Mouse (Mus musculus) forebrain, embryonic 11.5 days (tissue): ENCODE data around the gene Pan3. TPM values are rescaled to one million over a fixed set of nuclear protein-coding genes. Genes with fewer than 3 reads are reported as not detected.

ENCODE experiments used
- ATAC-seq: fragments of 200-750 bp; cut with Nextera tagmentation; replicated peaks from 2 replicates; pipeline ENCODE4 v1.8.0; 2017; ENCODE audit warnings: moderate TSS enrichment; ENCODE audit not compliant: low FRiP score
- DNase-seq: peaks from one replicate; pipeline ENCODE4 v3.0.0-alpha.2; 2017; ENCODE audit warnings: low spot score
- H3K27ac ChIP-seq: fragments of 300-500 bp; sonication (generic); 2 replicates; pipeline ENCODE4 v1.5.1; 2014; ENCODE audit warnings: low read depth, low read length
- H3K27me3 ChIP-seq: fragments of 300-500 bp; sonication (generic); 2 replicates; pipeline ENCODE4 v1.6.1; 2014; ENCODE audit warnings: mild to moderate bottlenecking, low read length, mixed read lengths; ENCODE audit not compliant: control insufficient read depth, insufficient read depth
- H3K36me3 ChIP-seq: fragments of 300-500 bp; sonication (generic); 2 replicates; pipeline ENCODE4 v1.6.1; 2014; ENCODE audit warnings: mild to moderate bottlenecking, low read length, moderate library complexity, mixed read lengths; ENCODE audit not compliant: control insufficient read depth, insufficient read depth
- H3K4me1 ChIP-seq: fragments of 300-500 bp; sonication (generic); replicated peaks from 2 replicates; pipeline ENCODE4 v1.6.1; 2014; ENCODE audit warnings: low read length, mixed read lengths; ENCODE audit not compliant: control insufficient read depth, insufficient read depth
- H3K4me2 ChIP-seq: fragments of 300-500 bp; sonication (generic); 2 replicates; pipeline ENCODE4 v1.6.1; 2014; ENCODE audit warnings: low read depth, mild to moderate bottlenecking, low read length, moderate library complexity, mixed read lengths; ENCODE audit not compliant: severe bottlenecking
- H3K4me3 ChIP-seq: fragments of 300-500 bp; sonication (generic); 2 replicates; pipeline ENCODE4 v1.5.1; 2014; ENCODE audit warnings: low read depth, low read length
- H3K9ac ChIP-seq: fragments of 300-500 bp; sonication (generic); 2 replicates; pipeline ENCODE4 v1.6.1; 2014; ENCODE audit warnings: low read length
- H3K9me3 ChIP-seq: fragments of 300-500 bp; sonication (generic); 2 replicates; pipeline ENCODE4 v1.6.1; 2016; ENCODE audit warnings: low read length, mixed read lengths; ENCODE audit not compliant: control insufficient read depth
- WGBS: fragments of 180-500 bp; shearing (Covaris S2); extraction: QIAGEN DNeasy Blood & Tissue Kit; methylation state at CpG from one replicate; pipeline ENCODE4 v1.1.7; 2014; 5-methylcytosine and 5-hydroxymethylcytosine counted together
- polyA plus RNA-seq: library from polyadenylated mRNA; unstranded; fragments of >200 nt; fragmentation: Nextera tagmentation; extraction: Ambion mirVana; gene quantifications from 2 replicates; pipeline ENCODE4 v1.2.1, GENCODE M21; 2014

The Pan3 gene
- polyA plus RNA-seq, 1 experiment from 2014 or later = 59.3 TPM

DNA sequence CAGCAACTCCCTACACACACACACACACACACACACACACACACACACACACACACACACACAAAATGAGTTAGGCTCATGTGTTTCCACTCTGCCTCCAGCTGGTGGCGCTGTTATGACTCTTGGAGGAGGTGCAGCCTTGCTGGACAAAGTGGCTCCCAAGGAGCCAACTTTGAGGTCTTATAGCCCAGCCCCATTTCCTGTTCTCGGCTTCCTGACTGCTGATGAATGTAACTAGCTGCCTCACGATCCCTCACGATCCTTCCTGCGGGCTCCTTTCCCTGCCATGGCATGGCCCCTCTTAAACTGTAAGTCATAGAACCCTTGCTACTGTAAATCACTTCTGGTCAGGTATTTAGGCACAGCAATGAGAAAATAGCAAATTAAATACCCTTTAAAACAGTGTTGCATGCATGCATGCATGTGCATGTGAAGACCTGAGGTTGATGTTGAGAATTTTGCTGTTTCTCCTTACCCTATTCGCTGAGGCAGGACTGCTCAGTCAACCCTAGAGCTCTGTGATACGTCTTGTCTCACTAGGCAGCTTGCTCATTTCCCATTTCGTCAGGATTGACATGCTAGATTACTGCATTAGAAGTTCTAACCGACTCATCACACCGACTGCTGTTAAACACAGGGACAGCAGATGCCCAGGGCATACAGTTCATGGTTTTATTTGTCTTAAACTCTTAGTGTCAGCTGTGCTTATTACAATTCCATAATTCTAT lies 11.4 kb upstream of the Pan3 start:
- ATAC-seq (no peak), DNase-seq (no peak)
- no peaks in the 10 kb centered on the region for H3K27me3 ChIP-seq
- no peak overlapping the region for H3K9ac ChIP-seq
- H3K9me3 ChIP-seq = no peaks in the 10 kb centered on the region
- H3K27ac ChIP-seq = no peak overlapping the region
- H3K4me3 ChIP-seq = no peak overlapping the region
- no peaks in the 10 kb centered on the region for H3K36me3 ChIP-seq
- 54% methylated on average over 10 of the region's 10 CpGs for WGBS
- H3K4me1 ChIP-seq = no peaks in the 10 kb centered on the region
- H3K4me2 ChIP-seq = no peak overlapping the region

DNA sequence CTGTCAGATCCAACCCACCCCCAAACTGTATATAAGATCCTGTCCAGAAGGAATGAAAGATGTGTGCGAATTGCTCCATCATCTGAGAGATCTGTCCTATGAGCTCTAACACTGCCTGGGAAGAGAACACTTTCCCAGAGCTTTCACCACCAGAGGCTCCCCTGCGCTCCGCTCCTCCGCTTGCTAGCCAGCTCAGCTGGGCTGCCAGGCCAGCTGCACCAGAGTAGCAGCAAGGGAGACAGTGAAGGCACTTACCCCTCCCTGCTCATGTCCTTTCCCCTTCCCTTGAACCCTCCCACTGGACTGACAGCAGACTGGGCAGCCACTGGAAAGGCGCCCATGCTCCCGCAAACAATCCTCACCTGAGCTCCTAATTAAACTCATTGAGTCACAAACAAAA lies 6.3 kb upstream of the Pan3 start:
- no peaks in the 10 kb centered on the region for H3K4me1 ChIP-seq
- H3K9ac ChIP-seq = no peak overlapping the region
- H3K4me3 ChIP-seq = no peak overlapping the region
- H3K27me3 ChIP-seq = no peaks in the 10 kb centered on the region
- no peaks in the 10 kb centered on the region for H3K36me3 ChIP-seq
- no peak for ATAC-seq
- H3K9me3 ChIP-seq = no peaks in the 10 kb centered on the region
- no peak overlapping the region for H3K4me2 ChIP-seq
- DNase-seq = no peak
- H3K27ac ChIP-seq = no peak overlapping the region
- 29% methylated on average over 6 of the region's 6 CpGs for WGBS

DNA sequence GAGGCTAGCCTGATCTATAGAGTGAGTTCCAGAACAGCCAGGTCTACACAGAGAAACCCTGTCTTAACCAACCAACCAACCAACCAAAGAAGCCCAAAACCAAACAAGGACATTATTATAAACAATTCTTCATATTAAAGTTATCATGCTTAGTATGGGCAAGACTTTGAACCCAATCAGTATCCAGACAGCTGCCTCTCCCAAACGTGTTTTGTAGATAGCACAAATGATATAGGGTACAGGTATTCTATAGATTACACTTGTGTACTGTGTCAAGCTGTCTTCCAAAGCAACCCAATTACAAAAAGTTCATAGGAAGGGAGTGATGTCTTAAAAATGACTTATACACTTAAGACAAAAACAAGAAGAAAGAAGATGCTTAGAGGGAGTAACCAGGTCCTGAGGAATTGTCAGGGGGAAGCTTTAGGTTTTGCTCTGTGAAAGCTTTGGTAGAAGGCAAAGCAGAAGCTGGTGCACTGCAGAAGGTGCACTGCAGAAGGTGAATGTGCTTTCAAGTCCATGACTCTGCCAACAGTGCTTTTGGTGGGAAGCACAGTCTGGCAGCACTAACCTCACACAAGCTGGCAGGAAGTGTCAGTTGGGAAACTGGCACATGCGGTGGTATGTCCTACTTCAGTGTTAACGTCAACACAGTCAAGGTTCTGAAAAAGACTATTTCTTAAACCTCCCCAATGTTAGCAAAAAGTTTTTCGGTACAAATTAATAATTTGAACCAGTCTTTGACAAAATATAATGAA lies 3.7 kb upstream of the Pan3 start:
- no peaks in the 10 kb centered on the region for H3K9me3 ChIP-seq
- H3K9ac ChIP-seq = no peak overlapping the region
- H3K4me1 ChIP-seq = no peaks in the 10 kb centered on the region; the same call in 1 of the 2 replicates
- no peak overlapping the region for H3K4me3 ChIP-seq
- no peaks in the 10 kb centered on the region for H3K27me3 ChIP-seq
- DNase-seq (no peak), ATAC-seq (no peak)
- H3K36me3 ChIP-seq = no peaks in the 10 kb centered on the region
- 82% methylated on average over 4 of the region's 4 CpGs for WGBS
- H3K27ac ChIP-seq = no peak overlapping the region
- no peak overlapping the region for H3K4me2 ChIP-seq

DNA sequence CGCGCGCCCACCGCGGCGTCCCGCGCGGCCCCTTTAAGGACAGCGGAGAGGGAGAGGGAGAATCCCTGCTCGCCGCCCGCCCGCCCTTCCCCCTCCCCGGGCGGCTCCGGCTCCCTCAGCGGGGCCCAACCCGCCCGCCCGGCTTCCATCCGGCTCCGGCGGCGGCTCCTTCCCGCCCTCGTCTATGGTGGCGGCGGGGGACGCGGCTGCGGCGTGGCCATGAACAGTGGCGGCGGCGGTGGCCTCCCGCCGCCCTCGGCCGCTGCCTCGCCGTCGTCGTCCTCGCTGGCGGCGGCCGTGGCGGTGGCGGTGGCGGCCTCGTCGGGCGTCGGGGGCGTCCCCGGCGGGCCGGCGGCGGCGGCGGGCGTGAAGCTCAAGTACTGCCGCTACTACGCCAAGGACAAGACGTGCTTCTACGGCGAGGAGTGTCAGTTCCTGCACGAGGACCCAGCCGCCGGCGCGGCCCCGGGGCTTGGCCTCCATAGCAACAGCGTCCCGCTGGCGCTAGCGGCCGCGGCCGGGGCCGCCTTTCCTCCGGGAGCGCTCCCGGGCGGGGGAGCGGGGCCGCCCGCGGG lies 487 bp downstream of the Pan3 start:
- H3K4me2 ChIP-seq = peak overlapping the region; percentile 77
- peak overlapping the region; percentile 93 for H3K9ac ChIP-seq
- peak overlapping the region; percentile 99 for H3K4me3 ChIP-seq
- no peaks in the 10 kb centered on the region for H3K27me3 ChIP-seq
- H3K36me3 ChIP-seq = no peaks in the 10 kb centered on the region
- 0% methylated on average over 36 of the region's 91 CpGs for WGBS
- peaks cover 3% of the 10 kb centered on the region; the same call in 1 of the 2 replicates for H3K4me1 ChIP-seq
- H3K27ac ChIP-seq = peak overlapping the region; percentile 97
- H3K9me3 ChIP-seq = no peaks in the 10 kb centered on the region
- no peak for DNase-seq
- ATAC-seq = peak; percentile 87

DNA sequence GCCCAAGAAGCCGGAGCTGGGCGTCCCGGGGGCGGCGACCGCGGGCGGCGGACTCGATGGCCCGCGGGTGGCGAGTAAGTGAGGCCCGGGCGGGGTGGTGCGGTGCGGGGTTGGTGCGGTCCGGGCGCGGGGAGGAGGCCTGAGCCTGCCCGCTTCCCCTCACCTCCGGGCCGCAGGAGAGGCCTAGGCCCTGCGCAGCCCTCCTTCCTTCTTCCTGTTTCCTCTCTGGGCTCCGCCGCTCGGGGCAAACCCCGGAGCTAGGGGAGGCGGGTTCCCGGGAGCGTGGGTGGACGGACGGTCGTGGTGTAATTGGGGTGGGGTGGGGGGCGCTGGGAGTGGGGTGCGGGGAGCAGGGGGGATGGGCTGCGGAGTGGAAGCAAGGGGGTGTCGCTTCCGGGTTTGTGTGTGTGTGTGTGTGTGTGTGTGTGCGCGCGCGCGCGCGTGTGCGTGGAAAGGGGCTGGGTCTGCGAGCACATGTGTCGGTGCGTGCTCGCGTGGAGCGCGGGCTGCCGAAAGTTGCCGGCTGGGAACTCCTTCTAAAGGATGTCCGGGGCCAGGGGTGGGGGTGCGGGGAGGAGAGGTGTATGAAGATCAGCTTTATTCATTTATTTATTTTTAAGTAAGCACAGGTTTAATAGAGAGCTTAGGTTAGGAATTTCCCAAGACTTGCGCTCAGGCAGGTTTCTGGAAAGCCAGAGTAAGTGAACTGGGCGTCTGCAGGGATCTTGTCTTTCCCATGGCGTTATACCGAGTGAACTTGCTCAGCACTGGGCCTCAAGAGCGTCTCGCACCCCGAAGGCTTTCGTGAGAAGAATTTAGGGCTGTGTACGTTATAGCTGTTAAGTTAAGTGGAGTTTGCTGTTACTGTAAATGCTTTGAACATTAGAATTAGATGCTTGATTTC lies 1.2 kb downstream of the Pan3 start:
- Histone ChIP-seq H3K27ac (peak overlapping the region; percentile 97), H3K9me3 (no peaks in the 10 kb centered on the region), H3K4me3 (peak overlapping the region; percentile 99), H3K27me3 (no peaks in the 10 kb centered on the region), H3K4me2 (peak overlapping the region; percentile 77), H3K36me3 (no peaks in the 10 kb centered on the region), H3K9ac (peak overlapping the region; percentile 93), H3K4me1 (peaks cover 3% of the 10 kb centered on the region; the same call in 1 of the 2 replicates)
- DNase-seq (peak; percentile 79), ATAC-seq (peak; percentile 65)
- 1% methylated on average over 49 of the region's 68 CpGs for WGBS

DNA sequence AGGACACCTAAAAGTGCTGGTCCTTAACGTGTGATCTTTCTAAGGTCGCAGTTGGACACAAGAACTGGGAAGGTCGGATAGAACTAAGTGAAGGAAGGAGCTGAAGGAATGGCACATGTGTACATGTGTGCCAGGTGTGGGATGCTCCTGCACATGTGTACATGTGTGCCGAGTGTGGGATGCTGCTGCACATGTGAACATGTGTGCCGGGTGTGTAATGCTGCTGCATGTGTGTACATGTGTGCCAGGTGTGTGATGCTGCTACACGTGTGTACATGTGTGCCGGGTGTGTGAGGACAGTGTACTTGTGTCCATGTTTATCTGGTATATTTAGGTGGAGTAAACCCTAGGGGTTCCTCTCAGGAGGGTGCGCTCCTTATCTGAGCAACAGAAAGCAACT lies 3.0 kb downstream of the Pan3 start:
- peaks cover 7% of the 10 kb centered on the region; the same call in 1 of the 2 replicates for H3K4me1 ChIP-seq
- H3K4me3 ChIP-seq = no peak overlapping the region

DNA sequence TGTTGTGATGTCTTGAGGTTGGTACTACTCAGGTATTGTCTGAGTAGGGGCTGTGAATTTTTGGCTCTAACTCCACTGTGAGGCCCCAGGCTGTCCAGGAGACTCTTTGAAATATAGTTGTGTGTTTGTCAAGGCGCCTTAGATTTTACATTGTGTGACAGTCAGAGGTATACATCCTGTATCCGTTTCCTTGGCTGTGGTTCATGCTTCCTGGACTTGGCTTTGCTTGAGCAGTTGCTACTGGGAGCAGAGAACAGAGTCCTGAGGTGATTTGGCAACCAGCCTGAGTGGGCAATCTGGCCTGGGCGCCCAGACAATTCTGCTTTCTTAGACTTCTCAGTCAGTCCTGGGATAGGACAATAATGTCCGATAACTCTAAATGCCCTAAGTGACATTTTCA lies 5.3 kb downstream of the Pan3 start:
- H3K27ac ChIP-seq = no peak overlapping the region; the same call in 1 of the 2 replicates
- WGBS = 77% methylated on average over 4 of the region's 4 CpGs
- H3K9me3 ChIP-seq = no peaks in the 10 kb centered on the region
- peaks cover 7% of the 10 kb centered on the region; the same call in 1 of the 2 replicates for H3K4me1 ChIP-seq
- H3K4me3 ChIP-seq = no peak overlapping the region
- no peak overlapping the region for H3K9ac ChIP-seq
- no peaks in the 10 kb centered on the region for H3K36me3 ChIP-seq
- no peaks in the 10 kb centered on the region for H3K27me3 ChIP-seq
- DNase-seq = no peak
- ATAC-seq = no peak
- no peak overlapping the region for H3K4me2 ChIP-seq

More for the DNA sequence above, 3.0 kb downstream of the Pan3 start:
- no peak overlapping the region for H3K4me2 ChIP-seq
- 90% methylated on average over 8 of the region's 8 CpGs for WGBS
- H3K36me3 ChIP-seq = no peaks in the 10 kb centered on the region
- H3K9me3 ChIP-seq = no peaks in the 10 kb centered on the region
- DNase-seq = no peak
- no peaks in the 10 kb centered on the region for H3K27me3 ChIP-seq
- no peak overlapping the region for H3K27ac ChIP-seq
- H3K9ac ChIP-seq = no peak overlapping the region
- ATAC-seq = no peak

DNA sequence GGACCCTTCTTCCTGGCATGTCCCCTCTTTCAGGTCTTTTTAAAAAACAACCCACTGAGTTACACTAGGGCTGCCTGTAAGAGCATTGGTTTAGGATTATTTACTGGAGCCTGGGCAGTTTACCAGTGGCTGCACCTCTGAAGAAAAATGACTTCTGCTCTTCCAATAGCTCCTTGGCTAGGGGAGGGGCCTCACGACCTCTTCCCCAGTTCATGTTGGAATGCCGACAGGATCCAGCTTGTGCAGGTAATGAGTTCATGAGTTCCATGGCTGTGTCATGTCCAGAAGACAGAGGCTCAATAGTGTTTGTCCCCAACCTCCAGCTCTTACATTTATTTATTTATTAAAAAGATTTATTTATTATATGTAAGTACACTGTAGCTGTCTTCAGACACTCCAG lies 5.8 kb downstream of the Pan3 start:
- no peaks in the 10 kb centered on the region for H3K27me3 ChIP-seq
- no peak overlapping the region for H3K9ac ChIP-seq
- H3K4me2 ChIP-seq = no peak overlapping the region
- no peak for ATAC-seq
- H3K4me3 ChIP-seq = no peak overlapping the region
- 76% methylated on average over 2 of the region's 2 CpGs for WGBS
- H3K9me3 ChIP-seq = no peaks in the 10 kb centered on the region
- no peak for DNase-seq
- peaks cover 7% of the 10 kb centered on the region; the same call in 1 of the 2 replicates for H3K4me1 ChIP-seq
- no peak overlapping the region; the same call in 1 of the 2 replicates for H3K27ac ChIP-seq
- no peaks in the 10 kb centered on the region for H3K36me3 ChIP-seq
